ENCODE assay signal across 23 mouse cellular contexts in the genomic region with DNA sequence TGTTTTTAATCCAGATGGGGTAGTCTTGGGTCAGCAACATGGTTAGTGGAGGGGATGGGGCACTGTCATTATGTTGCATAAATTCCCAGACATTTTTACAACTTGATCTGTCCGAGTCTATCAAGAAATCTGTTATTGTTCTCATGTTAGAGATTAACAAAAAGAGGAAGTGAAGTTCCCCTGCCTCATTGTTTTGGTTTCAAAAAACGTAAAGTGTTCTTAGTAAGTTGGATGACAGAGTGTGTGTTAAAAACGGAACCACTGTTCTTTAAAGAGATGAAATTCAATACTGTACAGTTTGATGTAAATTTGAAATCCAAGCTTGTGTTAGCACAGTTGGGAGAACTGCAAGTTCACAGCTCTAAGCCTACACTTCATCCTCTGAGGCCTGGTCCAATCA.
DNase-seq lines count a peak whose midpoint lies in the region; ATAC-seq and TF ChIP-seq lines count a peak whose summit lies in the region.
"Had no signal": no experiment of that assay in that cellular context is flagged by ENCODE, and none has a peak within 500 bp of the region (broad histone marks: within the 10 kb centered on the region; RNA-seq: fewer than 3 reads in every experiment).

No protein-coding gene starts in this region.

- H3K4me1 ChIP-seq in forebrain, embryonic 16.5 days (replicated peaks; ENCODE audit: control insufficient read depth, insufficient read depth, low read length): no peaks in the 10 kb centered on the region
- no peaks in the 10 kb centered on the region for H3K4me1 ChIP-seq in cerebellum, adult 2 months (ENCODE audit: control insufficient read depth, insufficient read depth, low read length)
- H3K4me1 ChIP-seq: embryonic facial prominence, embryonic 12.5 days; forebrain, embryonic 15.5 days; heart, embryonic 15.5 days; hindbrain, embryonic 10.5 days; intestine, embryonic 15.5 days had no signal

- no peak overlapping the region for H3K9ac ChIP-seq in forebrain, embryonic 16.5 days (replicated peaks; ENCODE audit: low read depth, low read length)
- H3K9ac ChIP-seq: embryonic facial prominence, embryonic 12.5 days; forebrain, embryonic 15.5 days; heart, embryonic 15.5 days; hindbrain, embryonic 14.5 days; intestine, embryonic 15.5 days had no signal

- no peaks in the 10 kb centered on the region for H3K27me3 ChIP-seq in forebrain, embryonic 16.5 days (replicated peaks; ENCODE audit: control insufficient read depth, insufficient read depth, low read length)
- H3K27me3 ChIP-seq in cerebellum, adult 2 months (ENCODE audit: control insufficient read depth, insufficient read depth, low read length): no peaks in the 10 kb centered on the region
- H3K27me3 ChIP-seq: embryonic facial prominence, embryonic 12.5 days; forebrain, embryonic 15.5 days; heart, embryonic 15.5 days; intestine, embryonic 15.5 days had no signal

- no peak overlapping the region for H3K27ac ChIP-seq in forebrain, embryonic 16.5 days (ENCODE audit: low read length)
- H3K27ac ChIP-seq in cerebellum, adult 2 months (ENCODE audit: insufficient read depth, low read length): no peak overlapping the region
- H3K27ac ChIP-seq: embryonic facial prominence, embryonic 12.5 days; forebrain, embryonic 15.5 days; gastrocnemius, adult 2 months; heart, embryonic 15.5 days; hindbrain, embryonic 10.5 days; hindbrain, embryonic 14.5 days; intestine, embryonic 15.5 days had no signal

- peak; percentile 89 for ATAC-seq in common myeloid progenitor, adult 5-6 weeks (replicated peaks; ENCODE audit: low read depth, poor library complexity, severe bottlenecking)
- ATAC-seq in megakaryocyte progenitor cell, adult 5-6 weeks (replicated peaks; ENCODE audit: poor library complexity): peak; percentile 81
- ATAC-seq in forebrain, embryonic 16.5 days: no peak
- ATAC-seq: forebrain, embryonic 15.5 days; intestine, embryonic 15.5 days had no signal

- DNase-seq in 416B (ENCODE audit: low read depth): peak; percentile 27
- DNase-seq in B cell, adult 2 months: peak; percentile 4 to 5
- no peak for DNase-seq in lung, adult 18-20 months
- no peak for DNase-seq in cerebellum, adult 2 months
- DNase-seq: adrenal gland, adult 2 months; adrenal gland, postnatal 25 days; cerebellum, adult 11 months; cerebellum, postnatal 10 days; gastrocnemius, adult 2 months; gastrocnemius, postnatal 25 days; heart, adult 18-20 months; heart, postnatal 14 days; kidney, adult 18-20 months had no signal

- no peak overlapping the region for H3K4me2 ChIP-seq in forebrain, embryonic 16.5 days (ENCODE audit: low read length)
- H3K4me2 ChIP-seq: embryonic facial prominence, embryonic 12.5 days; forebrain, embryonic 15.5 days; heart, embryonic 11.5 days; heart, embryonic 15.5 days; hindbrain, embryonic 14.5 days; intestine, embryonic 15.5 days had no signal

- no peak for TF ChIP-seq CTCF in cerebellum, adult 2 months (IDR thresholded peaks at IDR 0.05; ENCODE audit: borderline replicate concordance, insufficient read depth, low read depth, low read length)

- H3K4me3 ChIP-seq in forebrain, embryonic 16.5 days (replicated peaks; ENCODE audit: low read length): no peak overlapping the region
- no peak overlapping the region for H3K4me3 ChIP-seq in cerebellum, adult 2 months (replicated peaks; ENCODE audit: insufficient read depth, low read depth, low read length)
- H3K4me3 ChIP-seq: embryonic facial prominence, embryonic 12.5 days; forebrain, embryonic 15.5 days; gastrocnemius, adult 2 months; heart, embryonic 15.5 days; hindbrain, embryonic 10.5 days; intestine, embryonic 15.5 days had no signal

- H3K9me3 ChIP-seq in forebrain, embryonic 16.5 days (ENCODE audit: control insufficient read depth, low read length): no peaks in the 10 kb centered on the region
- H3K9me3 ChIP-seq: embryonic facial prominence, embryonic 12.5 days; forebrain, embryonic 15.5 days; heart, embryonic 15.5 days; hindbrain, embryonic 10.5 days; intestine, embryonic 15.5 days had no signal

- no peak for TF ChIP-seq POLR2A in cerebellum, adult 2 months (IDR thresholded peaks at IDR 0.05; ENCODE audit: borderline replicate concordance, insufficient read depth, low read length)

- H3K36me3 ChIP-seq in forebrain, embryonic 16.5 days (ENCODE audit: control insufficient read depth, insufficient read depth): no peaks in the 10 kb centered on the region
- H3K36me3 ChIP-seq: embryonic facial prominence, embryonic 12.5 days; forebrain, embryonic 15.5 days; heart, embryonic 15.5 days; hindbrain, embryonic 10.5 days; intestine, embryonic 15.5 days had no signal

- 74% methylated on average over 3 of the region's 3 CpGs for WGBS in forebrain, embryonic 16.5 days
- 79% methylated on average over 3 of the region's 3 CpGs for WGBS in cerebellum, adult 2 months

Comparison
In these comparisons a context has a peak if more than half of its experiments do, and no peak if none do; other contexts are left out.
1. DNase-seq: peak in 416B (single experiment) and B cell, adult 2 months (2 of 2); none in lung, adult 18-20 months (0 of 2) and cerebellum, adult 2 months (0 of 2).